Mouse (Mus musculus) MEL (cell line): ENCODE measurements around the gene Ccdc182.

Experiments used
- CTCF ChIP-seq, 3 experiments: IDR thresholded peaks in 2 of 3; conservative IDR thresholded peaks in 1 of 3; 2 replicates each; pipeline ENCODE4 v1.5.1; 2011 to 2012; ENCODE audit warnings: low read length in 3 of 3, low read depth in 2 of 3, mild to moderate bottlenecking in 2 of 3, improper control_type of control experiment in 1 of 3, inconsistent platforms in 1 of 3, mixed read lengths in 1 of 3, moderate library complexity in 1 of 3; ENCODE audit not compliant: control insufficient read depth in 1 of 3, insufficient read depth in 1 of 3, poor library complexity in 1 of 3, severe bottlenecking in 1 of 3
- MXI1 ChIP-seq: IDR thresholded peaks from 2 replicates; pipeline ENCODE4 v1.6.1; 2011; ENCODE audit warnings: mild to moderate bottlenecking, low read depth, low read length, improper control_type of control experiment
- POLR2A ChIP-seq, 2 experiments: IDR thresholded peaks; 2 replicates each; pipeline ENCODE4 v1.6.1; 2011 to 2012; ENCODE audit warnings: low read length in 2 of 2, mild to moderate bottlenecking in 2 of 2, control low read depth in 1 of 2, improper control_type of control experiment in 1 of 2, low read depth in 1 of 2, moderate library complexity in 1 of 2; ENCODE audit not compliant: control insufficient read depth in 1 of 2, insufficient read depth in 1 of 2, poor library complexity in 1 of 2
- TCF12 ChIP-seq: IDR thresholded peaks from 2 replicates; pipeline ENCODE4 v1.6.1; 2014; ENCODE audit warnings: low read depth, mild to moderate bottlenecking, inconsistent platforms, low read length, improper control_type of control experiment, moderate library complexity
- ZMIZ1 ChIP-seq: IDR thresholded peaks from 2 replicates; pipeline ENCODE4 v1.6.1; 2012; ENCODE audit warnings: low read depth, mild to moderate bottlenecking, inconsistent platforms, low read length, improper control_type of control experiment, moderate library complexity
- ZNF384 ChIP-seq: IDR thresholded peaks from 2 replicates; pipeline ENCODE4 v1.6.1; 2012; ENCODE audit warnings: low read depth, mild to moderate bottlenecking, inconsistent platforms, low read length, improper control_type of control experiment

DNA sequence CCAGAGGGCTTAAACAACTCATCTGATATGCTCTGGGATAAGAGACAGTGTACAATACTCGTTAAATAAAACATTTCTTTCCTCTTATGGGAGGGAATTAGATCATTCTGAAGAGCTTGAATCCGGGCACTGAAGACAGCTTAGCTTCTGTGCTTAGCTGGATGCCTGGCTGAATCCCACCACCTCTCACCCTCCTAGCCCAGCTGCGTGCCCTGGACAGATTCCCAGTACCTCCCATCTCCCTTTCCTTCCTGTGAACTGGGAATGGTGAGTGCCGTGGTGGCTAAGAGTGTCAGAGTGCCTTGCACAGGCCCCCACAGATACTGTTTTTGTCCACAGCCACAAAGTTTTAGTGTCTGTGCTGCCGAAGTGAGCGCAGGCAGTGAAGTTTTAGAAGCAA lies 27.5 kb upstream of the Ccdc182 start:
- TF ChIP-seq ZMIZ1: no peak
- TF ChIP-seq MXI1: no peak
- TF ChIP-seq CTCF (IDR thresholded peaks at IDR 0.05 in 2 of 3, conservative IDR thresholded peaks at IDR 0.05 in 1 of 3; ENCODE audit: control insufficient read depth in 1 of 3, insufficient read depth in 1 of 3, low read depth in 2 of 3, low read length in 3 of 3, poor library complexity in 1 of 3, severe bottlenecking in 1 of 3): no peak
- no peak for TF ChIP-seq ZNF384
- TF ChIP-seq TCF12: no peak
- no peak for TF ChIP-seq POLR2A (IDR thresholded peaks at IDR 0.05; ENCODE audit: control insufficient read depth in 1 of 2, insufficient read depth in 1 of 2, low read depth in 1 of 2, low read length in 2 of 2, poor library complexity in 1 of 2)
